21 mouse cellular contexts compared by ENCODE assay signal in genomic region chr9:70910351-70910750, GRCm38 (mm10). TPM values are rescaled to one million over a fixed set of nuclear protein-coding genes. Genes with fewer than 3 reads are reported as not detected.
A peak's percentile ranks its signal among the peaks of the same experiment; 100 is the strongest.
DNase-seq lines count a peak whose midpoint lies in the region; ATAC-seq and TF ChIP-seq lines count a peak whose summit lies in the region.
"Had no signal": no experiment of that assay in that cellular context is flagged by ENCODE, and none has a peak within 500 bp of the region (broad histone marks: within the 10 kb centered on the region; RNA-seq: fewer than 3 reads in every experiment).

No protein-coding gene starts in this region.

- TF ChIP-seq RAD21 in CH12.LX (IDR thresholded peaks at IDR 0.05; ENCODE audit: low read depth, low read length), result no peak

- no peak for TF ChIP-seq EP300 in CH12.LX (IDR thresholded peaks at IDR 0.05; ENCODE audit: low read length)
- TF ChIP-seq EP300 in heart, postnatal 0 days (IDR thresholded peaks at IDR 0.05; ENCODE audit: low read depth), result no peak

- no peak overlapping the region for H3K27ac ChIP-seq in CH12.LX (ENCODE audit: insufficient read depth, low read depth)
- 0 out of 2 replicates have a peak overlapping the region, but pooled peaks have one; percentile 20 for H3K27ac ChIP-seq in heart, postnatal 0 days (ENCODE audit: low read depth)
- H3K27ac ChIP-seq: forebrain, embryonic 15.5 days; midbrain, embryonic 13.5 days; stomach, postnatal 0 days had no signal

- H3K4me1 ChIP-seq in CH12.LX (ENCODE audit: control insufficient read depth in 1 of 2, insufficient read depth in 2 of 2), result no peaks in the 10 kb centered on the region
- H3K4me1 ChIP-seq in heart, postnatal 0 days (ENCODE audit: control insufficient read depth, insufficient read depth), result 0 out of 2 replicates have a peak, but pooled peaks cover 5% of the 10 kb centered on the region
- H3K4me1 ChIP-seq: forebrain, embryonic 15.5 days; midbrain, embryonic 13.5 days had no signal

- no peaks in the 10 kb centered on the region for H3K27me3 ChIP-seq in CH12.LX (replicated peaks)
- no peaks in the 10 kb centered on the region for H3K27me3 ChIP-seq in heart, postnatal 0 days (ENCODE audit: control insufficient read depth, insufficient read depth, low read length)
- H3K27me3 ChIP-seq: forebrain, embryonic 15.5 days; midbrain, embryonic 13.5 days had no signal

- DNase-seq in adrenal gland, postnatal 14 days, result peak; percentile 40
- no peak for DNase-seq in adrenal gland, postnatal 4 days (ENCODE audit: low spot score in 2 of 2)
- peak; percentile 38 for DNase-seq in kidney, adult 9 months
- DNase-seq in kidney, adult 11 months, result no peak
- no peak for DNase-seq in CH12.LX (ENCODE audit: extremely low read depth)
- DNase-seq in heart, postnatal 0 days (ENCODE audit: low spot score), result peak; percentile 30
- no peak for DNase-seq in frontal cortex, postnatal 10 days (ENCODE audit: low spot score in 2 of 2)
- no peak for DNase-seq in retina, postnatal 1 day
- DNase-seq: cerebellum, adult 18-20 months; cerebellum, postnatal 36 days; gastrocnemius, postnatal 14 days; layer of hippocampus, adult 9-11 months; right cerebral cortex, postnatal 25 days had no signal

- no peaks in the 10 kb centered on the region for H3K9me3 ChIP-seq in CH12.LX (replicated peaks; ENCODE audit: low read length)
- no peaks in the 10 kb centered on the region for H3K9me3 ChIP-seq in heart, postnatal 0 days (replicated peaks; ENCODE audit: control insufficient read depth, low read length)
- H3K9me3 ChIP-seq: forebrain, embryonic 15.5 days; midbrain, embryonic 13.5 days had no signal

- WGBS in heart, postnatal 0 days, result 67% methylated on average over 6 of the region's 6 CpGs

- TF ChIP-seq POLR2A in CH12.LX (IDR thresholded peaks at IDR 0.05; ENCODE audit: low read depth, low read length), result no peak

- in situ Hi-C loops in CH12.LX (cut with MboI; ENCODE audit: low pct_ligation_motif_present, low pct_unique_long_range_greater_than_20kb, low sequenced_read_pairs), result no loop called here

- H3K4me3 ChIP-seq in CH12.LX (replicated peaks in 1 of 3; ENCODE audit: low read depth in 2 of 3, low read length in 2 of 3, poor library complexity in 1 of 3), result no peak overlapping the region
- no peak overlapping the region for H3K4me3 ChIP-seq in heart, postnatal 0 days (ENCODE audit: low read depth, low read length)
- H3K4me3 ChIP-seq: forebrain, embryonic 15.5 days; midbrain, embryonic 13.5 days had no signal

- H3K36me3 ChIP-seq in CH12.LX (replicated peaks in 1 of 2; ENCODE audit: control insufficient read depth in 1 of 2, insufficient read depth in 1 of 2, low read length in 1 of 2), result no peaks in the 10 kb centered on the region
- no peaks in the 10 kb centered on the region for H3K36me3 ChIP-seq in heart, postnatal 0 days (replicated peaks; ENCODE audit: control insufficient read depth, insufficient read depth, low read length)
- H3K36me3 ChIP-seq: forebrain, embryonic 15.5 days; midbrain, embryonic 13.5 days had no signal

- no peak overlapping the region for H3K9ac ChIP-seq in CH12.LX (ENCODE audit: insufficient read depth, low read depth)
- no peak overlapping the region for H3K9ac ChIP-seq in heart, postnatal 0 days (replicated peaks; ENCODE audit: low read depth, low read length)
- H3K9ac ChIP-seq: forebrain, embryonic 15.5 days; midbrain, embryonic 13.5 days had no signal

- no peaks in the 10 kb centered on the region for H3K79me2 ChIP-seq in CH12.LX (replicated peaks; ENCODE audit: control insufficient read depth, extremely low read depth, insufficient read depth, poor library complexity, severe bottlenecking)

- TF ChIP-seq CTCF in CH12.LX (conservative IDR thresholded peaks at IDR 0.05 in 1 of 2, IDR thresholded peaks at IDR 0.05 in 1 of 2; ENCODE audit: low read depth in 2 of 2, low read length in 2 of 2), result no peak
- TF ChIP-seq CTCF in heart, postnatal 0 days (IDR thresholded peaks at IDR 0.05; ENCODE audit: low read depth), result no peak

- ATAC-seq in heart, postnatal 0 days (ENCODE audit: insufficient read depth, low read depth), result no peak
- ATAC-seq: forebrain, embryonic 15.5 days; hindbrain, embryonic 16.5 days; intestine, postnatal 0 days; midbrain, embryonic 13.5 days had no signal

- dilution Hi-C loops in CH12.LX (cut with MboI; ENCODE audit: extremely low pct_ligation_motif_present, extremely low pct_unique_long_range_greater_than_20kb, low sequenced_read_pairs), result no loop called here

- 0 out of 2 replicates have a peak overlapping the region, but pooled peaks have one; percentile 11 for H3K4me2 ChIP-seq in CH12.LX (ENCODE audit: insufficient read depth, low read depth, poor library complexity, severe bottlenecking)
- H3K4me2 ChIP-seq in heart, postnatal 0 days (ENCODE audit: low read depth, low read length), result no peak overlapping the region
- H3K4me2 ChIP-seq: forebrain, embryonic 15.5 days; midbrain, embryonic 13.5 days had no signal

TF ChIP-seq in CH12.LX, 34 proteins besides CTCF, POLR2A, EP300 and RAD21:
- TF ChIP-seq POLR2AphosphoS2 (IDR thresholded peaks at IDR 0.05; ENCODE audit: low read depth, low read length) (no peak), USF2 (conservative IDR thresholded peaks at IDR 0.05; ENCODE audit: low read depth, low read length) (no peak), NELFE (IDR thresholded peaks at IDR 0.05; ENCODE audit: low read depth, low read length) (no peak), IRF4 (IDR thresholded peaks at IDR 0.05; ENCODE audit: low read depth, low read length) (no peak), ETS1 (conservative IDR thresholded peaks at IDR 0.05; ENCODE audit: low read depth, low read length) (no peak), E2F4 (IDR thresholded peaks at IDR 0.05; ENCODE audit: insufficient replicate concordance, low read depth, low read length) (no peak), MYC (IDR thresholded peaks at IDR 0.05; ENCODE audit: low read depth, low read length) (no peak), MXI1 (IDR thresholded peaks at IDR 0.05; ENCODE audit: low read depth, low read length) (no peak), CHD2 (IDR thresholded peaks at IDR 0.05; ENCODE audit: low read length) (no peak), JUND (conservative IDR thresholded peaks at IDR 0.05; ENCODE audit: low read depth, low read length) (no peak), MEF2A (IDR thresholded peaks at IDR 0.05; ENCODE audit: borderline replicate concordance, low read depth, low read length) (no peak), UBTF (IDR thresholded peaks at IDR 0.05; ENCODE audit: low read depth, low read length) (no peak)

RNA-seq across cellular contexts. Expression of gene Lipc, which starts 41.7 kb away (rescaled TPM):
- total RNA-seq in adrenal gland, postnatal 14 days (2021), result 1.4 and 32.7 TPM in 2 replicates
- total RNA-seq in adrenal gland, postnatal 4 days (2021), result 10 to 100 TPM in 1 of 2 experiments, under 1 TPM in 1; 0.81 to 27.6 TPM
- total RNA-seq in CH12.LX (2012; rRNA removed) (13.2 and 24.5 TPM in 2 replicates), CH12.LX (2014; rRNA removed) (7.0 and 8.6 TPM in 2 replicates)
- 5.2 and 5.3 TPM in 2 replicates for polyA plus RNA-seq in CH12.LX (2012; ENCODE audit: insufficient read length, low read depth)
- 4.6 TPM in 1 of 2 replicates, not detected in the other for total RNA-seq in heart, postnatal 0 days (2014; rRNA removed; ENCODE audit: low replicate concordance)
- polyA plus RNA-seq in heart, postnatal 0 days (2015; fragmentation: Nextera tagmentation; extraction: Ambion mirVana), result 0.12 and 0.18 TPM in 2 replicates
- total RNA-seq: gastrocnemius, postnatal 14 days; heart, postnatal 36 days; megakaryocyte progenitor cell, adult 5-6 weeks had no signal
- polyA plus RNA-seq: embryonic facial prominence, embryonic 11.5 days; forebrain, embryonic 15.5 days; intestine, postnatal 0 days; midbrain, embryonic 13.5 days had no signal

Comparison
In these comparisons a context has a peak if more than half of its experiments do, and no peak if none do; other contexts are left out.
1. DNase-seq: peak in adrenal gland, postnatal 14 days (single experiment), kidney, adult 9 months (single experiment) and heart, postnatal 0 days (single experiment); none in adrenal gland, postnatal 4 days (0 of 2), kidney, adult 11 months (single experiment), CH12.LX (single experiment), frontal cortex, postnatal 10 days (0 of 2) and retina, postnatal 1 day (single experiment).